Mouse (Mus musculus) bone marrow macrophage, adult 2 months (primary cell): ENCODE measurements around the gene Stx2.

ENCODE experiments used
- CTCF ChIP-seq: IDR thresholded peaks from 2 replicates; pipeline ENCODE4 v1.5.1; 2012; ENCODE audit warnings: low read depth, mild to moderate bottlenecking, low read length, moderate library complexity
- POLR2A ChIP-seq: IDR thresholded peaks from 2 replicates; pipeline ENCODE4 v1.6.1; 2012; ENCODE audit warnings: mild to moderate bottlenecking, low read depth, low read length, borderline replicate concordance

GRCm38 (mm10) chr5:128978957-128979356 lies 29.4 kb downstream of the Stx2 start:
- TF ChIP-seq CTCF (no peak), POLR2A (no peak)
